Mouse (Mus musculus) forebrain, postnatal 0 days (tissue): Measurements from ENCODE around the gene Rexo2. TPM values are rescaled to one million over a fixed set of nuclear protein-coding genes. Genes with fewer than 3 reads are reported as not detected.

Experiments used
- ATAC-seq: fragments of 200-750 bp; cut with Nextera tagmentation; 2 replicates; pipeline ENCODE4 v1.8.0; 2017; ENCODE audit warnings: mild to moderate bottlenecking, moderate library complexity
- DNase-seq: peaks from one replicate; pipeline ENCODE4 v3.0.0-alpha.2; 2015
- H3K27ac ChIP-seq: fragments of 300-500 bp; sonication (generic); 2 replicates; pipeline ENCODE4 v1.5.1; 2014; ENCODE audit warnings: low read depth, mild to moderate bottlenecking, antibody characterized with exemption, low read length, moderate library complexity, mixed read lengths
- H3K27me3 ChIP-seq: fragments of 300-500 bp; sonication (generic); 2 replicates; pipeline ENCODE4 v1.6.1; 2014; ENCODE audit warnings: mild to moderate bottlenecking, low read length, mixed read lengths; ENCODE audit not compliant: insufficient read depth
- H3K36me3 ChIP-seq: fragments of 300-500 bp; sonication (generic); 2 replicates; pipeline ENCODE4 v1.6.1; 2014; ENCODE audit warnings: mild to moderate bottlenecking, moderate library complexity; ENCODE audit not compliant: insufficient read depth
- H3K4me1 ChIP-seq: fragments of 300-500 bp; sonication (generic); 2 replicates; pipeline ENCODE4 v1.6.1; 2014; ENCODE audit warnings: antibody characterized with exemption; ENCODE audit not compliant: insufficient read depth
- H3K4me2 ChIP-seq: fragments of 300-500 bp; sonication (generic); 2 replicates; pipeline ENCODE4 v1.6.1; 2014; ENCODE audit warnings: low read depth, mild to moderate bottlenecking, moderate library complexity
- H3K4me3 ChIP-seq: fragments of 300-500 bp; sonication (generic); 2 replicates; pipeline ENCODE4 v1.5.1; 2014; ENCODE audit warnings: low read depth, low read length, mixed read lengths
- H3K9ac ChIP-seq: fragments of 300-500 bp; sonication (generic); 2 replicates; pipeline ENCODE4 v1.6.1; 2014; ENCODE audit warnings: mild to moderate bottlenecking
- H3K9me3 ChIP-seq: fragments of 300-500 bp; sonication (generic); 2 replicates; pipeline ENCODE4 v1.6.1; 2016; ENCODE audit warnings: low read length
- CTCF ChIP-seq: sonication (generic); IDR thresholded peaks from 2 replicates; pipeline ENCODE4 v1.5.1; 2016; ENCODE audit warnings: antibody characterized with exemption, control low read depth, low read depth
- WGBS: fragments of 180-500 bp; shearing (Covaris S2); extraction: QIAGEN DNeasy Blood & Tissue Kit; methylation state at CpG from one replicate; pipeline ENCODE4 v1.1.7; 2014; 5-methylcytosine and 5-hydroxymethylcytosine counted together
- polyA plus RNA-seq: library from polyadenylated mRNA; unstranded; fragments of >200 nt; fragmentation: Nextera tagmentation; extraction: Ambion mirVana; gene quantifications from 2 replicates; pipeline ENCODE4 v1.2.1, GENCODE M21; 2015
- total RNA-seq: library from RNA; depleted of rRNA; stranded (reverse); fragments of >200 nt; gene quantifications from 2 replicates; pipeline ENCODE4 v1.2.3, GENCODE M21; 2014

The Rexo2 gene
- total and polyA plus RNA-seq, 2 experiments from 2014 or later = 61.2 to 109 TPM

GRCm38 (mm10) chr9:48515332-48515731, 34.9 kb upstream of the Rexo2 start:
- no peak for TF ChIP-seq CTCF
- H3K4me1 ChIP-seq = peaks cover 3% of the 10 kb centered on the region; the same call in 1 of the 2 replicates
- 51% methylated on average over 1 of the region's 1 CpGs for WGBS
- ATAC-seq (no peak), DNase-seq (no peak)
- H3K27ac ChIP-seq = no peak overlapping the region
- no peaks in the 10 kb centered on the region for H3K27me3 ChIP-seq
- H3K9me3 ChIP-seq = no peaks in the 10 kb centered on the region
- no peak overlapping the region for H3K4me2 ChIP-seq
- no peak overlapping the region for H3K4me3 ChIP-seq
- no peaks in the 10 kb centered on the region for H3K36me3 ChIP-seq
- H3K9ac ChIP-seq = no peak overlapping the region

- H3K4me2 ChIP-seq = no peak overlapping the region
- no peaks in the 10 kb centered on the region for H3K4me1 ChIP-seq
- WGBS = 87% methylated on average over 5 of the region's 5 CpGs
- no peak overlapping the region for H3K9ac ChIP-seq
- H3K27ac ChIP-seq = no peak overlapping the region
- DNase-seq (no peak), ATAC-seq (no peak)
- H3K27me3 ChIP-seq = no peaks in the 10 kb centered on the region
- H3K36me3 ChIP-seq = no peaks in the 10 kb centered on the region
- H3K9me3 ChIP-seq = no peaks in the 10 kb centered on the region
- no peak for TF ChIP-seq CTCF
- no peak overlapping the region for H3K4me3 ChIP-seq
Observed at GRCm38 (mm10) chr9:48510134-48510533, 29.7 kb upstream of the Rexo2 start.

GRCm38 (mm10) chr9:48504741-48505365, 24.4 kb upstream of the Rexo2 start:
- TF ChIP-seq CTCF = no peak
- 38% methylated on average over 8 of the region's 8 CpGs for WGBS
- Histone ChIP-seq H3K9me3 (no peaks in the 10 kb centered on the region), H3K4me1 (no peaks in the 10 kb centered on the region), H3K4me3 (no peak overlapping the region), H3K27ac (0 out of 2 replicates have a peak overlapping the region, but pooled peaks have one; percentile 9), H3K4me2 (no peak overlapping the region), H3K27me3 (no peaks in the 10 kb centered on the region), H3K9ac (no peak overlapping the region), H3K36me3 (no peaks in the 10 kb centered on the region)
- peak; percentile 82 for DNase-seq
- ATAC-seq = peak; percentile 89

GRCm38 (mm10) chr9:48503001-48503400, 22.6 kb upstream of the Rexo2 start:
- 82% methylated on average over 2 of the region's 2 CpGs for WGBS
- no peak overlapping the region for H3K9ac ChIP-seq

GRCm38 (mm10) chr9:48501192-48501591, 20.8 kb upstream of the Rexo2 start:
- Histone ChIP-seq H3K4me2 (no peak overlapping the region), H3K27me3 (no peaks in the 10 kb centered on the region)
- no peak for ATAC-seq

More at GRCm38 (mm10) chr9:48503001-48503400, 22.6 kb upstream of the Rexo2 start:
- Histone ChIP-seq H3K27me3 (no peaks in the 10 kb centered on the region), H3K4me1 (no peaks in the 10 kb centered on the region), H3K4me2 (no peak overlapping the region), H3K36me3 (no peaks in the 10 kb centered on the region), H3K9me3 (no peaks in the 10 kb centered on the region), H3K27ac (no peak overlapping the region), H3K4me3 (no peak overlapping the region)
- TF ChIP-seq CTCF = no peak
- DNase-seq (no peak), ATAC-seq (no peak)

GRCm38 (mm10) chr9:48495548-48495932, 15.1 kb upstream of the Rexo2 start:
- peaks cover 24% of the 10 kb centered on the region for H3K36me3 ChIP-seq
- H3K4me1 ChIP-seq = peaks cover 12% of the 10 kb centered on the region
- peak overlapping the region; percentile 98 for H3K27ac ChIP-seq
- ATAC-seq (peak; percentile 55), DNase-seq (no peak)
- H3K27me3 ChIP-seq = no peaks in the 10 kb centered on the region
- H3K9me3 ChIP-seq = no peaks in the 10 kb centered on the region
- H3K9ac ChIP-seq = peak overlapping the region; percentile 78
- peak overlapping the region; percentile 84 for H3K4me2 ChIP-seq
- TF ChIP-seq CTCF = no peak
- 5% methylated on average over 34 of the region's 34 CpGs for WGBS
- H3K4me3 ChIP-seq = peak overlapping the region; percentile 77

More at GRCm38 (mm10) chr9:48501192-48501591, 20.8 kb upstream of the Rexo2 start:
- Histone ChIP-seq H3K27ac (no peak overlapping the region), H3K9me3 (no peaks in the 10 kb centered on the region), H3K36me3 (no peaks in the 10 kb centered on the region), H3K9ac (no peak overlapping the region), H3K4me3 (no peak overlapping the region), H3K4me1 (0 out of 2 replicates have a peak, but pooled peaks cover under 1% of the 10 kb centered on the region)
- DNase-seq = no peak
- 72% methylated on average over 7 of the region's 7 CpGs for whole genome bisulfite sequencing
- no peak for TF ChIP-seq CTCF

GRCm38 (mm10) chr9:48494817-48495547, 14.6 kb upstream of the Rexo2 start, which contains the start of the genes Rbm7 and Gm5617:
Rbm7 (minus strand) TSS chr9:48495299.
Gm5617 (plus strand) TSS chr9:48495442.
- peak within 1 kb of the TSS; percentile 84 for H3K4me2 ChIP-seq
- H3K4me1 ChIP-seq = peaks cover 12% of the 10 kb centered on the region
- 1% methylated on average over 72 of the region's 72 CpGs for WGBS
- peak within 1 kb of the TSS; percentile 78 for H3K9ac ChIP-seq
- peak; percentile 100 for ATAC-seq
- TF ChIP-seq CTCF = no peak
- peak within 1 kb of the TSS; percentile 77 for H3K4me3 ChIP-seq
- peak; percentile 98 for DNase-seq
- H3K27ac ChIP-seq = peak within 1 kb of the TSS; percentile 98
- H3K36me3 ChIP-seq = peaks cover 28% of the 10 kb centered on the region
- H3K27me3 ChIP-seq = no peaks in the 10 kb centered on the region
- H3K9me3 ChIP-seq = no peaks in the 10 kb centered on the region
